Mouse (Mus musculus) lung, adult 2 months (tissue): Measurements from ENCODE around the gene Gnat2.

Source experiments
- CTCF ChIP-seq: fragments of 200-500 bp; IDR thresholded peaks from 2 replicates; pipeline ENCODE4 v1.5.1; 2011; ENCODE audit warnings: mild to moderate bottlenecking, low read length, control low read depth; ENCODE audit not compliant: insufficient read depth
- POLR2A ChIP-seq: fragments of 200-500 bp; IDR thresholded peaks from 2 replicates; pipeline ENCODE4 v1.6.1; 2011; ENCODE audit warnings: low read depth, mild to moderate bottlenecking, control low read depth, low read length, borderline replicate concordance; ENCODE audit errors: extremely low read depth

DNA sequence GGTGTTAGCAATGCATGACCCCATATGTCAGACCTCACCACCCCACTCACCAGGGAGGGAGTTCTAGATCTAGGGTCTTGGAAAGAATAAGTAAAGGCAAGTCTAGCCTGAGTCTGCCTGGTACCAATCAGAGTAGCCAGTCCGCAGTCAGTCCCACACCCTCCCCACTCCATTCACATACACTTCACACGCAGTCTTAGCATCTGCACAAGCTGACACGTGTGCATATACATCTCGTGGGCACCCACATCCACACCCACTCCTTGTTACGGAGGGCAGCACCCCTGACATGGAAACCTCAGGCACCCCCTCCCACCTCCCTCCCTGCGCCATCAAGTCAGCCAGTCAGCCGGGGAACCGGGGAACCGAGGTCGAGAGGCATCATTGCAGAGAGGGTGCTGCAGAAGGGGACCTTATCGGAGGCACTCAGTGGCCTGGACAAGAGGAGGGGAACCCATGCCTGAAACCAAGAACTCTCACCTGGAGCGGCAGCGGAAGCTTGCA is 7.8 kb upstream of the Gnat2 start:
- TF ChIP-seq CTCF: no peak
- TF ChIP-seq POLR2A: no peak
